Mouse (Mus musculus) ES-E14 (cell line): ENCODE data around the gene Rnasek.

Source experiments
- CHD2 ChIP-seq: IDR thresholded peaks from 2 replicates; pipeline ENCODE4 v1.6.1; 2014; ENCODE audit warnings: mild to moderate bottlenecking, low read depth, low read length, inconsistent platforms
- HCFC1 ChIP-seq: IDR thresholded peaks from 2 replicates; pipeline ENCODE4 v1.6.1; 2012; ENCODE audit warnings: low read length, inconsistent platforms, borderline replicate concordance; ENCODE audit not compliant: insufficient read depth
- MAFK ChIP-seq: IDR thresholded peaks from 2 replicates; pipeline ENCODE4 v1.6.1; 2014; ENCODE audit warnings: mild to moderate bottlenecking, low read depth, low read length, inconsistent platforms; ENCODE audit not compliant: insufficient read depth
- ZC3H11A ChIP-seq: IDR thresholded peaks from 2 replicates; pipeline ENCODE4 v1.6.1; 2012; ENCODE audit warnings: low read depth, mild to moderate bottlenecking, inconsistent platforms, low read length, borderline replicate concordance

- TF ChIP-seq HCFC1 (no peak), ZC3H11A (no peak), CHD2 (no peak), MAFK (no peak)
Observed at GRCm38 (mm10) chr11:70191188-70191587, 48.5 kb downstream of the Rnasek start.
